Mouse (Mus musculus) adrenal gland, postnatal 36 days (tissue): ENCODE results near the gene Gins3. TPM values are rescaled to one million over a fixed set of nuclear protein-coding genes. Genes with fewer than 3 reads are reported as not detected.
"Not testable (repeated sequence)": the region's sequence is repeated elsewhere in the genome, so short reads cannot be mapped to it uniquely, and the experiment has no call there.

Source experiments
- DNase-seq, 2 experiments: peaks; one replicate each; pipeline ENCODE4 v3.0.0; 2021; ENCODE audit warnings: mixed read lengths in 1 of 2
- total RNA-seq, 2 experiments: library from RNA; stranded (reverse); gene quantifications; 2 replicates each; pipeline ENCODE4 v1.2.3; 2021

Gene Gins3
- total RNA-seq, 2 experiments from 2014 or later, result 2.9 to 3.2 TPM

- no peak for DNase-seq
These were observed 15.0 kb downstream of the Gins3 start for GRCm38 (mm10) chr8:95648251-95648650.

- DNase-seq, result no peak
These were observed 20.1 kb downstream of the Gins3 start for GRCm38 (mm10) chr8:95653351-95653750.

DNA sequence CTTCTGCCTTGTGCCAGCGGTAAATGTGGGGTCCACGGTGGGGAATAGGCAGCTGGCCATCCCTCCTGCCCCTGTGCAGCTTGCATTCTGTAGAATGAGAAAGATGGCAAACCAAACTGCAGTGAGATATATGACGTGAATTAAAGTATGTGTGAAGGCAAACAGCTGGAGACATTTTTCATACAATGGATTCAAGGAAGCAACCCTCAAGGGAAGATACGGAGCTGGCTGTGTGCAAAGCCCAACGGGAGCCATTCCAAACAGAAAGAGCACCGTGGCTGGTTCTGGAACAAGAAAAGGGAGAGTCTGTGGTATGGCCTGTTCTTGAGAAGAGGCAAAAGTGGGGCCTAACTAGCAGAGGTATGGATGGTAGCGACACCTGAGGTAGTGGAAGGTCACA, 22.6 kb downstream of the Gins3 start:
- DNase-seq, result no peak

DNA sequence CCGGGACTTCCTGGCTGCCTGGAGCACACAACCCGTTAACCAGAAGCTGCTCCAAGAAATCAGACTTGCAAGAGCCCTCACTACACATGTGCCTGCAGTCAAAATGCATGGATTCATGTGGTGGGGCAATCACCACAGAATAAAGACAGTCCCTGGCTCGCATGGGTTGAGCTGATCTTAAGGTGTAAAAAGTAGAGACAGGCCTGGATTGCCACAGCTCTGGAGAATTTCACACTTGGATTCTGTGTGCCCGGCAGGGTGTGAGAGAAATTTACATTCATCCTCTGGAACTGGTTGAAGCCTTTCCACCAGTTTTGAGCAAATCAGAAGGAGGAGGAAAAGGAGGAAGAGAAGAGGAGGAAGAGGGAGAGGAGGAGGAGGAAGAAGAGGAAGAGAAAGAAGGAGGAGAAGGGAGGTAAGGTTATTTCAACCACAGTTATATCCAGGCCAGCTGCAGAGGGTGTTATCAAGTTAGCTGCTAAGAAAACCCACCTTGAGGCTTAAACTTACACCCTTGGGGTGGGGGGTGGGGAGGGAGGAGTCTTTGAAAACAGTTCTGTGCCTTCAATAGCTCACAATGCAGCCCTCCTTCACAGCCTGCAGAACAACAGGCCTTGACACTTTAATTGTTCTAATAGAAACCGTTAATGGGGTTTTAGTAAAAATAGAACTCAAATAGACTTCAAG, 23.2 kb downstream of the Gins3 start:
- no peak for DNase-seq

DNA sequence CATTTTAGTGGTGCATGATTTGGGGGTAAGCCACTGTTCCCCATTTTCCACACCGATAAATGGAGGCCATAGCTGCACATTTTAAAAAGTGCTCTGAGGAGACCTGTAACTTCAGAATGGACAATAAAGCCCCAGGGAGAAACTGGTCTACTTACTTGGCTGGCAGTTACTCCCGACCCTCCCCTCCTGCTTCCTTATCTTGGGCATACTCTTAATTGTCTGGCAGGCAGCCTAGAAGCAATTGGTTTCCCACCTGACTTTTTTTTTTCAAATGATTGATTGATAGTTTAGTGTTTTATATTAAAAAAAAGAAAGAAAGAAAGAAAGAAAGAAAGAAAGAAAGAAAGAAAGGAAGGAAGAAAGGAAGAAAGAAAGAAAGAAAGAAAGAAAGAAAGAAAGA, 24.3 kb downstream of the Gins3 start:
- no peak for DNase-seq

DNA sequence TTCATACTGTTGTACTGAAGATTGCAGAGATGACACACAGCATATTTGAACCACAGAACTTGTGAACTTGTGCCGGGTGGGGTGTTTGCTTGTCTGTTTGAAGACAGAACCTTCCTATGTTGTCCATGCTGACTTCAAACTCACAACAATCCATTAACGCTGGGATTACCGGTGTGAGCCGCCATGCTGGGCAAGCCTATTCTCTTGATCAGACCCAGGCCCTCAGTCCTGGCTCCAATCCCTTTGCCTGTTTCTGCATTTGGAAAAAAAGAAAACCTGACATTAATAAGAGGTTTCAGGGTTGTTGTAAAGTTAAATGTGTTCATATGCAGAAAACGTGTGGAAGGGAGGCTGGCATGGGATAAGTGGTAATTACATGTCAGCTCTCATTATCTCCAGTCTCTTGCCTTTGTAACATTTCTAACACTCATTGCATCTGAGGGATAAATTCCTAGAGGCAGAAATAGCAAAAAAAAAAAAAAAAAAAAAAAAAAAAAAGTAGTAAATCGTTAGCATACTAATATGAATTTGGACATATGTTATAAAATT, 27.2 kb downstream of the Gins3 start:
- no peak for DNase-seq

- no peak for DNase-seq
These were observed 27.8 kb downstream of the Gins3 start for GRCm38 (mm10) chr8:95661085-95661484.

- no peak for DNase-seq
These were observed 28.3 kb downstream of the Gins3 start for GRCm38 (mm10) chr8:95661575-95661974.

- no peak for DNase-seq
These were observed 29.8 kb downstream of the Gins3 start for GRCm38 (mm10) chr8:95662885-95663598.

DNA sequence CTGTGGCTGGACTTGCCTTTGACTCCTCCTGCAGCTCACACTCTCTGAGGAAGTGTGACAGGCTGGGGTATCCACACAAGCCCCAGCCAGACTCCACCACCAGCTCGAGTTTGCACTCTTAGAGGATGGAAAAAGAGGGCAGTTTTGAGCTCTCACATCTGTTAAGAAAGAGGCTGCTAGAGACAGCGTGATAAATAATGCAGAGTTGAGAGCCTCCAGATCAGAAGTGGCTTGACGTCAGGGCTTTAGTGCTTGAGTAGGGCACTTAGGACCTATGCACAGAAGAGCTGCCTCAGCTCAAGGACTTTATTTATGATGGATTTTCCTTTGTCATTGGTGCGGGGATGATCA, 30.3 kb downstream of the Gins3 start:
- DNase-seq, result no peak

GRCm38 (mm10) chr8:95665813-95666452, 32.7 kb downstream of the Gins3 start:
- DNase-seq, result not testable (repeated sequence)

- no peak for DNase-seq
These were observed 35.1 kb downstream of the Gins3 start for GRCm38 (mm10) chr8:95668163-95668958.

DNA sequence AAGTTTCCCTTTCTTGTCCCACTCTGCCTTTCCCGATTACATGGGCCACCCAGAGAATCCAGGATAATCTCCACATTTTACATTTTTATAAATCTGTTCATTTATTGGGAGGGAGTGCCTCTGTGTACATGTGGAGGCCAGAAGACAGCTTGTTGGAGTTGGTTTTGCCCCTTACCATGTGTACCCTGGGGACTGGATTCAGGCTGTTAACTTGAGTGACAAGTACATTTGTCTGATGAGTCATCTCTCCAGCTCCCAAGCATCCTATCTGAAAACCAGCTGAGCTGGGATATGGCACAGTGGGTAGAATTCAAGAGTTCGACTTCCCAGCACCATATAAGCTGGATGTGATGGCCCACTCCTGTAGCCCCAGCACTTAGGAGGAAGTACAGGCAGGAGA, 36.7 kb downstream of the Gins3 start:
- DNase-seq, result no peak

DNA sequence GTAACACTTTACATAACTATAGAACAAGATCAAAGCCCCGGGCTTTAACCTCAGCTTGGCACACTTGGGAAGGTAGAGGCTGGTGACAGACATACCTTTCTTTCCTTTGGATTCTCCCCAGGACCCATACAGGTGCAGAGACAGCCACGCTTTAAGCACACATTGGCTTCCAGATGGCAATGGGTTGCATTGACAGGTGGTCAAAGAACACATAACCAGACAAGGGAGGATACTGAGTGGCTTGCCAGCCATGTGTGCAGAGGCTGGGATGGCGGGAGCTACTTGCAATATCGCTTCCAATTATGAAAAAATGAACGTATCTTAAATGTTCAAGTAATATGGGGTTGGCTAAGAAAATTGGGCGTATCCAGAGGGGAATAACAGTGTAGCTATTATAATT, 38.6 kb downstream of the Gins3 start:
- no peak for DNase-seq

GRCm38 (mm10) chr8:95672811-95673210, 39.6 kb downstream of the Gins3 start:
- peak; percentile 80 to 83 for DNase-seq

GRCm38 (mm10) chr8:95676631-95677030, 43.4 kb downstream of the Gins3 start, which contains the start of gene Ndrg4:
TSS of gene Ndrg4 (plus strand) at chr8:95676980.
- DNase-seq, result no peak

DNA sequence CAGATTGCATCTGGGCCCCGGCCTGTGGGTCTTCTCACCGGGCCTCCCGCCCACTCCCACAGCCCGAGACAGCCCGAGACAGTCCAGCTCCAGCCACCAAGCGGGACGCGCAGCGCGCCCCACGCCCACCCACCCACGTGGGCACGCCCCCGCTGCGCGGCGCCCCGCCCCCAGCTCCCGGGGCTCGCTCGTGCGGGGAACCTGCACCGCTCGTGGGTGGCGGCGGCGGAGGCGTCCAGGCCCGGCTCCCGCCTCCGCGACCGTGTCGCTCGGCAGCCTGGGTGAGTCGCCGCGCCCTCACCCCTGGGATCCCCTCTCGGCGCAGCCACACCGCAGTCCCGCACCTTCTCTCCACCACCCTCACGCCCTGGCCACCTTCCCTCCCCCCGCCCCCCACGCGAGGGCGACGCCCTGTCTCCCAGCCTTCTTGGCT, 44.4 kb downstream of the Gins3 start:
- peak; percentile 9 to 31 for DNase-seq

DNA sequence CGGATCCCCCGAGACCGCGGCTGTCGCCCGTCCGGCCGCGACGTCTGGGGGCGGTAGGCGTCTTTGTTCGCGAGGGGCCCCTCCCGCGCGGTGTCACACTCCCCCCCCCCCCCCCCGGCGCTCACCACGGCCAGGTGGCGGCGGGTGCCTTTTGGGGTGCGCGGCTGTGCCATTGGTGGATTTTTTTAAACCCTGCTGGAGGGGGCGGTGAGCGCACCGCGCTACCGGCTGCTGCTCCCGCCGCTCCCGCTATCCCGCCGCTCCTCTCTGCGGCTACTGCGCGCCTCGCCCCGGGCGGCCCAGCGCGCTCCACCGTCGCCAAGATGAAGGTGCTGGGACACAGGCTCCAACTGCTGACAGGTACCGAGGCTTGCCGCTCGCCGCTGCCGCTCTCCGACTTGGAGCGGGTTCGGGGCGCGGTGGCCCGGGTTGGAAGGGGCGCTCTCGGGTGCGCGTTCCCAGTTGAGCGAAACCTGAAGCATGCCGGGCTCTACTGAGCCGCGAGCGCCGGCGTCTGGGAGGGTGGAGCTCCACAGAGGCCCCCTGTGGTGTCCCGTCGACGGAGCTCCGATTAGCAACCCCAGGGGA, 44.9 kb downstream of the Gins3 start:
- DNase-seq, result peak; percentile 30 to 33

DNA sequence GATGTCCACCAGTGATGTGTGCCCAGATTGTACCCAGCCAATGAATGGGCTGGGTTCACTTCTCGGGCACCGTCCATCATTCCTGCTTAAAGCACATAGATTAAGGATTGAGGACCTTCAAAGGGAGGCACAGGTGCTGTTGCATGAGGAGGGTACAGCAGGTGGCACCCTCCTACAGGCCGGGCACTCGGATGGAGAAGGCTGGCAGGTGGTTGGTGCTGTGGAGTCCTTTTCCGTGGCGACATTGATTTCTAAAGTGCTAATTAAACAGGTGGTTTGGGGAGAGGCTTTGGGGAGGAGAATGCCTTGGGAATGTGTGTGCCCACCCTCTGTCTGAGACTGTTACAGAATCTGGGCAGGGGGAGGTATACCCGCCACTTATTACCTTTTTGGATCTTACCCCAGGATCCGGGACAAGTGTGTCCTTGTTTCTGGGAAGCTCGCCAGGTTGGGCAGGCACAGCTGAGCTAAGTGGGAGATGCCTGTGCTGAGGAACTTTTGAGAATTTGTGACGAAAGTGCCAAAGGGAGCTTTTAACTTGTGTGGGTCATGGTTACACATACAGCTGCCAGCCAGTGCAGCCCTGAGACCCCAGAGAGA, 54.9 kb downstream of the Gins3 start:
- peak; percentile 46 to 61 for DNase-seq

DNA sequence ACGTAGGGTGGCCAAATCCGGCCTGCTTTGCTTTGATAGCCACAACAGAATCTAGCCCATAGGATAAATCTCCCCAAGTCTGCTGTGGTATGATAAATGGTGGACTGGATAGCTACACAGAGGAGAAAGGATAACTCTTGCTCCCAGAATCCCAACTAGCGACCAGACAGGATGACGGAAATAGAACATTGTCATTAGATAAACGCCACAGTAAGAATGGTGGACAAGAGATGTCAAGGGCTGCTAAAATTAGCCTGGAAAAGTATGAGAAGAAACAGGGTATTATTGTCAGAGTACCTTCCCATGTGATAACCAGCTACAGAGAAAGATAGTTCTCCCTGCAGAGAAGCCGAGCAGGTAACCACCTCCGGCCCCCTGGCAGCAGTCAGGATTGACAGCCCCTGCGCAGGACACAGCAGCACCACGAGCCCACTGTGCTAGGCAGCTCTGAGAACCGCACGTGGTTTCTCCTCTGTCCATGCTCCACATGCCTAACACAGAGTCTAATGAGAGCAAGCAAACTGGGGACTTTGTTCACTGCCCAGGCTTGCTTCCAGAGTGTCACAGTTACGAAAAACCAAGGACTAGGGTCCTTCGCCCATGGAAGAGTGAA, 57.8 kb downstream of the Gins3 start:
- no peak for DNase-seq

GRCm38 (mm10) chr8:95694631-95695030, 61.4 kb downstream of the Gins3 start:
- DNase-seq, result no peak
